Mouse (Mus musculus): ENCODE results near the gene Ecd. TPM values are rescaled to one million over a fixed set of nuclear protein-coding genes. Genes with fewer than 3 reads are reported as not detected.
"Not testable (repeated sequence)": the region's sequence is repeated elsewhere in the genome, so short reads cannot be mapped to it uniquely, and the experiment has no call there.

Ecd gene
- polyA plus RNA-seq, 1 experiment from 2014 or later: 59.2 TPM

DNA sequence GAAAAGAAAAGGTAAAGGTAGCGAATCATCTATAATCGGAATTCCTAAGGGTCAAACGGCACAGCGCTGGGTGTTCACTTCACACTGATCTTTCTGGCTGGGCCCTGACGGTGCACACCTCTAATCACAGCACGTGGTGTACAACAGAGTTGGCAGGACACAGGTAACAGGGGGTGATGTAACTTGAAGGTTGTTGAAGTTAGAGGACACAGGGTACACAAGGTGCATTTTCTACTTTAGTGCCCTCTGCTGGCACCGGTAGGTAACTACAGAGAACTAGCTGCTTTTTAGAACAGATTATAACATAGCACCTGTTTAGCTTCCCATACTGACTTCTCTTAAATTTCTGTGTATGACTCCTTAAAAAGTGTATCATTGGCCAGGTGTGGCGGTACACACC, 7.8 kb downstream of the Ecd start:
- no peak for ATAC-seq (ENCODE audit: low read depth)
- no peak overlapping the region for H3K9ac ChIP-seq (replicated peaks; ENCODE audit: low read depth, low read length)

DNA sequence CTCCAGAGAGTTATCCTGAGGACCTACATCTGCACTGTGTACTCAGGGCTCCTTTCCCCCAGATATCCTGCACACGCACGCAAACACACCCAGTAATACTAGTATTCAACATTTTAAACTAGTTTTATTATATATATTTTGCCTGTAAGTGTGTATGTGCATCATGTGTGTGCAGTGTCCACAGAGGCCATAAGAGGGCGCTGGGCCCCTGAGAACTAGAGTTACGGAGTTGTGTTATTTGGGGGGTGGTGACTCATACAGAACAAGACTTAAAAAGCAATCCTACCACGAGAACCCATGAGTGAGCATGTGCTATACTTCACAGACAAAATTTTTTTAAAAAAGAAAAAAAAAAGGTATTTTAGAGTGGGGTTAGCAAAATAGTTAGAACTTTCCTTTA, 8.5 kb downstream of the Ecd start:
- Histone ChIP-seq H3K4me1 (ENCODE audit: control insufficient read depth, insufficient read depth, low read length) (no peaks in the 10 kb centered on the region), H3K9ac (replicated peaks; ENCODE audit: low read depth, low read length) (no peak overlapping the region), H3K4me3 (ENCODE audit: low read depth, low read length) (no peak overlapping the region), H3K36me3 (ENCODE audit: control insufficient read depth, insufficient read depth, low read length) (peaks cover 25% of the 10 kb centered on the region), H3K27ac (ENCODE audit: low read depth, low read length) (no peak overlapping the region), H3K9me3 (ENCODE audit: control insufficient read depth, low read length) (no peaks in the 10 kb centered on the region), H3K4me2 (ENCODE audit: low read depth, low read length) (no peak overlapping the region), H3K27me3 (ENCODE audit: control insufficient read depth, insufficient read depth, low read length) (no peaks in the 10 kb centered on the region)
- WGBS: 98% methylated on average over 5 of the region's 5 CpGs
- no peak for ATAC-seq (ENCODE audit: low read depth)

More for the DNA sequence above, 7.8 kb downstream of the Ecd start:
- Histone ChIP-seq H3K27ac (ENCODE audit: low read depth, low read length) (no peak overlapping the region), H3K9me3 (ENCODE audit: control insufficient read depth, low read length) (no peaks in the 10 kb centered on the region), H3K4me3 (ENCODE audit: low read depth, low read length) (no peak overlapping the region), H3K36me3 (ENCODE audit: control insufficient read depth, insufficient read depth, low read length) (peaks cover 23% of the 10 kb centered on the region), H3K27me3 (ENCODE audit: control insufficient read depth, insufficient read depth, low read length) (no peaks in the 10 kb centered on the region), H3K4me1 (ENCODE audit: control insufficient read depth, insufficient read depth, low read length) (no peaks in the 10 kb centered on the region), H3K4me2 (ENCODE audit: low read depth, low read length) (no peak overlapping the region)
- 83% methylated on average over 8 of the region's 8 CpGs for WGBS

DNA sequence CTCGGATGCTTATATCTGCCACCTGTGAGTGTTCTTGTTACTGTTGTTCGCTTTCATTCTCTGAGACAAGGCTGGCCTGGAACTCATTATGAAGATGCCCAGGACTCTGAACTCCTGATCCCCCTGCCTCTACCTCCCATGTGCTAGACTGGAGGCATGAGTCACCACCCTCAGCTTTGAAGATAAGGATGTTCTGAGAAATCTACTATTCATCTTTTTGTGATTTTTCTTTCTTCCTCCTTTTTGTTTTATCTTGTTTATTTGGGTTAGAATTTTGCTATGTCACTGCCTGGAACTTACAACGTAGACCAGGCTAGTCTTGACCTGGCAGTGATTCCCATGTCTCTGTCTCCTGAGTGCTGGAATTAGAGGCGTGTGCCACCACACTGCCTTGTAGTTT, 16.6 kb downstream of the Ecd start:
- Histone ChIP-seq H3K27me3 (ENCODE audit: control insufficient read depth, insufficient read depth, low read length) (no peaks in the 10 kb centered on the region), H3K36me3 (ENCODE audit: control insufficient read depth, insufficient read depth, low read length) (peaks cover 49% of the 10 kb centered on the region), H3K4me3 (ENCODE audit: low read depth, low read length) (no peak overlapping the region), H3K4me1 (ENCODE audit: control insufficient read depth, insufficient read depth, low read length) (no peaks in the 10 kb centered on the region), H3K27ac (ENCODE audit: low read depth, low read length) (no peak overlapping the region), H3K4me2 (ENCODE audit: low read depth, low read length) (no peak overlapping the region), H3K9me3 (ENCODE audit: control insufficient read depth, low read length) (no peaks in the 10 kb centered on the region), H3K9ac (replicated peaks; ENCODE audit: low read depth, low read length) (no peak overlapping the region)
- WGBS: 97% methylated on average over 4 of the region's 4 CpGs
- ATAC-seq (ENCODE audit: low read depth): no peak

DNA sequence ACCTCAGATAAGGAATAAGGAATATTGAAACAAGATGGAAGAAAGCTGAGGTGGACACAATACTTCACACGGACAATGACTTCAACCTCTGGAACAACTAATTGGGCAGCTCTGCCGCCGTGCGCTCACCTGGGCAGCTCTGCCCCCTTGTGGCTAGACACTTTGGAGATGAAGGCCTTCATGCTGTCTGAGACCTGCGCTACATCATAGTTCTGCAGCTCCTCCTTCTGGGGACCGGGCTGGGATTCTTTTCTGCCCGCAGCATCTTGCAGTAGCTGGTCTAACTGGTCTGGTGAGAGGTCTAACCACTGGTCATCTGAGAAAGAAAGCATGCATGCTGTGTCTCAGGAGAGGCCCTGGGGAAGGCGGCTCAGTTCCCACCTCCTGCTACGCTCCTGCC, 19.4 kb downstream of the Ecd start:
- Histone ChIP-seq H3K27ac (ENCODE audit: low read depth, low read length) (no peak overlapping the region), H3K4me2 (ENCODE audit: low read depth, low read length) (no peak overlapping the region), H3K4me3 (ENCODE audit: low read depth, low read length) (no peak overlapping the region), H3K9me3 (ENCODE audit: control insufficient read depth, low read length) (no peaks in the 10 kb centered on the region), H3K9ac (replicated peaks; ENCODE audit: low read depth, low read length) (no peak overlapping the region), H3K36me3 (ENCODE audit: control insufficient read depth, insufficient read depth, low read length) (peaks cover 33% of the 10 kb centered on the region), H3K27me3 (ENCODE audit: control insufficient read depth, insufficient read depth, low read length) (no peaks in the 10 kb centered on the region), H3K4me1 (ENCODE audit: control insufficient read depth, insufficient read depth, low read length) (no peaks in the 10 kb centered on the region)
- ATAC-seq (ENCODE audit: low read depth): no peak
- whole genome bisulfite sequencing: 75% methylated on average over 9 of the region's 9 CpGs

DNA sequence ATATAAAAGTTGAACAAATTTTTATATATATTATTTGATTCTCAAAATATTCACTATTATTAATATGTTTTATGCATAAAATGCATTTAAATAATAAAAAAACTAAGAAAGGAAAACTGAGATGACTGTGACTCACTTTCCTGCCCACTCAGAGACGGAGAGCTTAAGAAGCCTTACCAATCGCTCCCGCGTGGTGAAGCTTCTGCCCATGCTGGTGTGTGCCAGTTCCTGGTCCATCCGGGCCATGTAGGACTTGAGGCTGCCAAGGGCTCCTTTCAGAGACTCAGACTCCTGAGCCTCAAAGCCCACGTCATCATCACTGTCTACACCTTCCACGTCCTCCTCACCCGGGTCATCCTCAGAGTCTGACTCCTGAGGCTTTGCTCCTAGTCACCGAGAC, 23.7 kb downstream of the Ecd start:
- no peak overlapping the region for H3K27ac ChIP-seq (ENCODE audit: low read depth, low read length)
- no peak overlapping the region for H3K4me2 ChIP-seq (ENCODE audit: low read depth, low read length)
- no peak overlapping the region for H3K4me3 ChIP-seq (ENCODE audit: low read depth, low read length)
- WGBS: 94% methylated on average over 9 of the region's 9 CpGs
- no peaks in the 10 kb centered on the region for H3K4me1 ChIP-seq (ENCODE audit: control insufficient read depth, insufficient read depth, low read length)
- H3K9ac ChIP-seq (replicated peaks; ENCODE audit: low read depth, low read length): no peak overlapping the region
- H3K9me3 ChIP-seq (ENCODE audit: control insufficient read depth, low read length): no peaks in the 10 kb centered on the region
- peaks cover 20% of the 10 kb centered on the region for H3K36me3 ChIP-seq (ENCODE audit: control insufficient read depth, insufficient read depth, low read length)
- no peaks in the 10 kb centered on the region for H3K27me3 ChIP-seq (ENCODE audit: control insufficient read depth, insufficient read depth, low read length)
- ATAC-seq (ENCODE audit: low read depth): no peak

DNA sequence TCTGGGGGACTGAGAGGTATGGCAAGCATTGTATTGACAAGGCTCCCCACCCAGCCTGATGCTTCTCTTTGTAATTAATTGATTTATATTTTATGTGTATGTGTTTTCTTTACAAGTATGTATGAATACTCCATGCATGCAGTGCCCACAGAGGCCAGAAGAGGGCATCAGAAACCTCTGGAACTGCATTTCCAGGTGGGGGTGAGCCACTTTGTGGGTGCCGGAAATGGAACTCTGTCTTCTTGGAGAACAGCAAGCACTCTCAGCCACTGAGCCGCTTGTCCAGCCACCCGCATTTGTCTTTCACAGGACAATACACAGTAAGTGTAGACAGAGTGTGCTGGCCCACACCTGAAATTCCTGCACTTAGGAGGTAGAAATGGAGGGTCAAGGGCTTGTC, 28.5 kb downstream of the Ecd start:
- WGBS: 89% methylated on average over 3 of the region's 3 CpGs
- H3K27me3 ChIP-seq (ENCODE audit: control insufficient read depth, insufficient read depth, low read length): no peaks in the 10 kb centered on the region
- no peaks in the 10 kb centered on the region for H3K9me3 ChIP-seq (ENCODE audit: control insufficient read depth, low read length)
- H3K36me3 ChIP-seq (ENCODE audit: control insufficient read depth, insufficient read depth, low read length): peaks cover 10% of the 10 kb centered on the region
- H3K4me2 ChIP-seq (ENCODE audit: low read depth, low read length): no peak overlapping the region
- no peak overlapping the region for H3K9ac ChIP-seq (replicated peaks; ENCODE audit: low read depth, low read length)
- no peaks in the 10 kb centered on the region for H3K4me1 ChIP-seq (ENCODE audit: control insufficient read depth, insufficient read depth, low read length)
- no peak overlapping the region for H3K4me3 ChIP-seq (ENCODE audit: low read depth, low read length)
- no peak overlapping the region for H3K27ac ChIP-seq (ENCODE audit: low read depth, low read length)
- no peak for ATAC-seq (ENCODE audit: low read depth)

DNA sequence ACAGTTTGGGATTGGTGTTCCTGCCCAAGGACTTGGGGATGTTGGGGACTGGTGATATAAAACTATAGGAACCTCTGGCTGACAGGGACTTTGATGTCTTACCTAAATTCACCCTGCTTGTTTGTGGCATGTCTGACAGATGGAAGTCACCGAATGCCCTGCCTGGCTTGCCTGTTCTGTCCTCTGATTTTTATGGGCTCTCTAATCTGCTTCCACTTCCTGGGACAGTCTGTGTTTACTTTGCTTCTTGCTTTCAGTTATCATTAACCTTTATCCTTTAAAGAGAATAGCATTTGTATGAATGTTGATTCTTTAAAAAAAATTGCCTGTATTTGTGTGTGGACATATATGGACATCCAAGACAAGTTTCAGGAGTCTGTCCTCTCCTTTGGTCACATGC, 32.8 kb downstream of the Ecd start:
- Histone ChIP-seq H3K4me1 (ENCODE audit: control insufficient read depth, insufficient read depth, low read length) (no peaks in the 10 kb centered on the region), H3K4me3 (ENCODE audit: low read depth, low read length) (no peak overlapping the region), H3K9ac (replicated peaks; ENCODE audit: low read depth, low read length) (no peak overlapping the region), H3K4me2 (ENCODE audit: low read depth, low read length) (no peak overlapping the region), H3K27me3 (ENCODE audit: control insufficient read depth, insufficient read depth, low read length) (no peaks in the 10 kb centered on the region), H3K36me3 (ENCODE audit: control insufficient read depth, insufficient read depth, low read length) (peaks cover 4% of the 10 kb centered on the region; the same call in 1 of the 2 replicates), H3K27ac (ENCODE audit: low read depth, low read length) (no peak overlapping the region), H3K9me3 (ENCODE audit: control insufficient read depth, low read length) (no peaks in the 10 kb centered on the region)
- 80% methylated on average over 1 of the region's 1 CpGs for WGBS
- ATAC-seq (ENCODE audit: low read depth): no peak

DNA sequence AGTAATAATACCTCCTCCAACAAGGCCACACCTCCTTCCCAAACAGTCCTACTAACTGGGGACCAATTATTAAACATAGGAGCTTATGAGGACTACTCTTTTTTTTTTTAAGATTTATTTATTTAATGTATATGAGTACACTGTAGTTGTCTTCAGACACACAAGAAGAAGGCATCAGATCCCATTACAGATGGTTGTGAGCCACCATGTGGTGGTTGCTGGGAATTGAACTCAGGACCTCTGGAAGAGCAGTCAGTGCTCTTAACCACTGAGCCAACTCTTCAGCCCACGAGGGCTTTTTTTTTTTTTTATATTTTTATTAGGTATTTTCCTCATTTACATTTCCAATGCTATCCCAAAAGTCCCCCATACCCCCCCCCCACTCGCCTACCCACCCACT, 42.8 kb downstream of the Ecd start:
- 69% methylated on average over 2 of the region's 2 CpGs for WGBS

DNA sequence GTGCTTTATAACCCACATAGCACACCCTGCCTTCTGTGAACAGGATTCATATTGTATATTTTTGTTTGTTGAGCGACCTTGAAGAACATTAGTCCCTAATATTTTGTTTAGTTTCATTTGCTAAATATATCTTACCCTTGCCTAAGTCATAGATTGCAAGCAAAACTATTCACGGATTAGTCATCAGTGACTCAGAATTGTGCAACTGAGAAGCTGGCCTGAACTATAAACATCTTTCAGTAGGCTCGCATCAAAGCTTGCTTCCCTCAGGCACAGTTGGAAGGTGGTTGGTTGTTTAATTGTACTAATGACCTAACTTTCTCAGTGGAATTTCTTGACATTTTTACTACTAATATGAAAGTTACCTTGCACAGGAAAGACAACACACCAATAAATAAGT, 49.8 kb downstream of the Ecd start:
- ATAC-seq (ENCODE audit: low read depth): no peak
- Histone ChIP-seq H3K36me3 (ENCODE audit: control insufficient read depth, insufficient read depth, low read length) (no peaks in the 10 kb centered on the region), H3K27ac (ENCODE audit: low read depth, low read length) (no peak overlapping the region), H3K4me2 (ENCODE audit: low read depth, low read length) (no peak overlapping the region), H3K9ac (replicated peaks; ENCODE audit: low read depth, low read length) (no peak overlapping the region), H3K27me3 (ENCODE audit: control insufficient read depth, insufficient read depth, low read length) (no peaks in the 10 kb centered on the region), H3K9me3 (ENCODE audit: control insufficient read depth, low read length) (no peaks in the 10 kb centered on the region), H3K4me1 (ENCODE audit: control insufficient read depth, insufficient read depth, low read length) (no peaks in the 10 kb centered on the region), H3K4me3 (ENCODE audit: low read depth, low read length) (no peak overlapping the region)
- 92% methylated on average over 3 of the region's 3 CpGs for WGBS

More for the DNA sequence above, 42.8 kb downstream of the Ecd start:
- H3K27ac ChIP-seq (ENCODE audit: low read depth, low read length); ATAC-seq (ENCODE audit: low read depth); H3K9me3 ChIP-seq (ENCODE audit: control insufficient read depth, low read length); H3K4me2 ChIP-seq (ENCODE audit: low read depth, low read length); H3K27me3 ChIP-seq (ENCODE audit: control insufficient read depth, insufficient read depth, low read length); H3K4me1 ChIP-seq (ENCODE audit: control insufficient read depth, insufficient read depth, low read length); H3K9ac ChIP-seq (replicated peaks; ENCODE audit: low read depth, low read length); H3K4me3 ChIP-seq (ENCODE audit: low read depth, low read length); H3K36me3 ChIP-seq (ENCODE audit: control insufficient read depth, insufficient read depth, low read length): not testable (repeated sequence)

DNA sequence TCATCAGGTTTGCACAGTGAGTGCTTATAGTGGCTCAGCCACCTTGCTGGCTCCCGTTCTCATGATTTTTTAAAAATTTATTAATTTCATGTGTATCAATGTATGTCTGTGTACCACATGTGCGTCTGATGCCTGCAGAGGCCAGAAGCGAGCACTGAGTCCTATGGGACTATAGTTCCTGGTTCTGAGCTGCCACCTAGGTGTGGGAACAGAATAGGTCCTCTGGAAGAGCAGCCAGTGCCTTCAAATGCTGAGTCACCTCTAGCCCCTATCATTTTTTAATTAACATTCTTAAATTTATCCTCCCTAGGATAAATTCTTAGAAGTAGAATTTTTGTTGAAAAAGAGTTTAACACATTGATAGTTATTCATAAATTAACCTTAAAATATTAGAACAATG, 50.3 kb downstream of the Ecd start:
- Histone ChIP-seq H3K27ac (ENCODE audit: low read depth, low read length) (no peak overlapping the region), H3K27me3 (ENCODE audit: control insufficient read depth, insufficient read depth, low read length) (no peaks in the 10 kb centered on the region), H3K4me2 (ENCODE audit: low read depth, low read length) (no peak overlapping the region), H3K4me3 (ENCODE audit: low read depth, low read length) (no peak overlapping the region), H3K36me3 (ENCODE audit: control insufficient read depth, insufficient read depth, low read length) (no peaks in the 10 kb centered on the region), H3K9me3 (ENCODE audit: control insufficient read depth, low read length) (no peaks in the 10 kb centered on the region), H3K9ac (replicated peaks; ENCODE audit: low read depth, low read length) (no peak overlapping the region), H3K4me1 (ENCODE audit: control insufficient read depth, insufficient read depth, low read length) (no peaks in the 10 kb centered on the region)
- ATAC-seq (ENCODE audit: low read depth): no peak
- 88% methylated on average over 3 of the region's 3 CpGs for WGBS

Data from neural tube, embryonic 14.5 days (tissue).